Mouse (Mus musculus): ENCODE results near the gene Phc2. TPM values are rescaled to one million over a fixed set of nuclear protein-coding genes. Genes with fewer than 3 reads are reported as not detected.
A peak's percentile ranks its signal among the peaks of the same experiment; 100 is the strongest.

The Phc2 gene
- polyA plus RNA-seq, 1 experiment from 2014 or later: 4.2 TPM

GRCm38 (mm10) chr4:128712941-128713340 lies 58.4 kb downstream of the Phc2 start:
- Histone ChIP-seq H3K27me3 (ENCODE audit: control insufficient read depth, insufficient read depth, low read depth, low read length) (peaks cover 4% of the 10 kb centered on the region; the same call in 1 of the 2 replicates), H3K27ac (ENCODE audit: low read length) (no peak overlapping the region), H3K36me3 (ENCODE audit: control insufficient read depth, insufficient read depth) (no peaks in the 10 kb centered on the region), H3K9me3 (replicated peaks; ENCODE audit: control insufficient read depth, low read length) (no peaks in the 10 kb centered on the region), H3K4me3 (ENCODE audit: low read depth, low read length) (no peak overlapping the region), H3K4me1 (ENCODE audit: control insufficient read depth, low read depth, low read length) (peaks cover 27% of the 10 kb centered on the region), H3K9ac (ENCODE audit: low read depth, low read length) (no peak overlapping the region), H3K4me2 (ENCODE audit: low read depth, low read length) (no peak overlapping the region)
- 78% methylated on average over 6 of the region's 6 CpGs for WGBS (ENCODE audit: insufficient replicate concordance)
- ATAC-seq (ENCODE audit: low read depth): no peak

GRCm38 (mm10) chr4:128715241-128716204 lies 61.0 kb downstream of the Phc2 start:
- no peak overlapping the region for H3K27ac ChIP-seq (ENCODE audit: low read length)
- no peak overlapping the region for H3K9ac ChIP-seq (ENCODE audit: low read depth, low read length)
- WGBS (ENCODE audit: insufficient replicate concordance): 47% methylated on average over 14 of the region's 14 CpGs
- no peak overlapping the region for H3K4me3 ChIP-seq (ENCODE audit: low read depth, low read length)
- H3K27me3 ChIP-seq (ENCODE audit: control insufficient read depth, insufficient read depth, low read depth, low read length): peaks cover 2% of the 10 kb centered on the region; the same call in 1 of the 2 replicates
- no peaks in the 10 kb centered on the region for H3K36me3 ChIP-seq (ENCODE audit: control insufficient read depth, insufficient read depth)
- no peak for ATAC-seq (ENCODE audit: low read depth)
- H3K4me2 ChIP-seq (ENCODE audit: low read depth, low read length): no peak overlapping the region
- peaks cover 25% of the 10 kb centered on the region for H3K4me1 ChIP-seq (ENCODE audit: control insufficient read depth, low read depth, low read length)
- no peaks in the 10 kb centered on the region for H3K9me3 ChIP-seq (replicated peaks; ENCODE audit: control insufficient read depth, low read length)

- peaks cover 28% of the 10 kb centered on the region for H3K4me1 ChIP-seq (ENCODE audit: control insufficient read depth, low read depth, low read length)
- no peaks in the 10 kb centered on the region for H3K36me3 ChIP-seq (ENCODE audit: control insufficient read depth, insufficient read depth)
- no peak overlapping the region for H3K4me2 ChIP-seq (ENCODE audit: low read depth, low read length)
- 36% methylated on average over 4 of the region's 4 CpGs for WGBS (ENCODE audit: insufficient replicate concordance)
- no peak overlapping the region for H3K4me3 ChIP-seq (ENCODE audit: low read depth, low read length)
- no peak for ATAC-seq (ENCODE audit: low read depth)
- H3K27ac ChIP-seq (ENCODE audit: low read length): no peak overlapping the region
- H3K9me3 ChIP-seq (replicated peaks; ENCODE audit: control insufficient read depth, low read length): no peaks in the 10 kb centered on the region
- no peaks in the 10 kb centered on the region for H3K27me3 ChIP-seq (ENCODE audit: control insufficient read depth, insufficient read depth, low read depth, low read length)
- no peak overlapping the region for H3K9ac ChIP-seq (ENCODE audit: low read depth, low read length)
Observed at GRCm38 (mm10) chr4:128716279-128716678, 61.8 kb downstream of the Phc2 start.

- Histone ChIP-seq H3K4me3 (ENCODE audit: low read depth, low read length) (no peak overlapping the region), H3K4me1 (ENCODE audit: control insufficient read depth, low read depth, low read length) (peaks cover 25% of the 10 kb centered on the region), H3K9me3 (replicated peaks; ENCODE audit: control insufficient read depth, low read length) (no peaks in the 10 kb centered on the region), H3K27ac (ENCODE audit: low read length) (no peak overlapping the region), H3K27me3 (ENCODE audit: control insufficient read depth, insufficient read depth, low read depth, low read length) (no peaks in the 10 kb centered on the region), H3K4me2 (ENCODE audit: low read depth, low read length) (no peak overlapping the region), H3K36me3 (ENCODE audit: control insufficient read depth, insufficient read depth) (no peaks in the 10 kb centered on the region), H3K9ac (ENCODE audit: low read depth, low read length) (no peak overlapping the region)
- 63% methylated on average over 9 of the region's 9 CpGs for WGBS (ENCODE audit: insufficient replicate concordance)
- ATAC-seq (ENCODE audit: low read depth): no peak
Observed at GRCm38 (mm10) chr4:128716731-128717130, 62.2 kb downstream of the Phc2 start.

GRCm38 (mm10) chr4:128720110-128720509 lies 65.6 kb downstream of the Phc2 start:
- H3K9me3 ChIP-seq (replicated peaks; ENCODE audit: control insufficient read depth, low read length): no peaks in the 10 kb centered on the region
- H3K27ac ChIP-seq (ENCODE audit: low read length): no peak overlapping the region
- WGBS (ENCODE audit: insufficient replicate concordance): 7% methylated on average over 5 of the region's 5 CpGs
- no peaks in the 10 kb centered on the region for H3K36me3 ChIP-seq (ENCODE audit: control insufficient read depth, insufficient read depth)
- H3K4me1 ChIP-seq (ENCODE audit: control insufficient read depth, low read depth, low read length): peaks cover 21% of the 10 kb centered on the region
- no peak overlapping the region for H3K4me2 ChIP-seq (ENCODE audit: low read depth, low read length)
- H3K9ac ChIP-seq (ENCODE audit: low read depth, low read length): no peak overlapping the region
- no peaks in the 10 kb centered on the region for H3K27me3 ChIP-seq (ENCODE audit: control insufficient read depth, insufficient read depth, low read depth, low read length)
- peak; percentile 65 for ATAC-seq (ENCODE audit: low read depth)
- H3K4me3 ChIP-seq (ENCODE audit: low read depth, low read length): no peak overlapping the region

- no peaks in the 10 kb centered on the region for H3K36me3 ChIP-seq (ENCODE audit: control insufficient read depth, insufficient read depth)
- no peak overlapping the region for H3K4me3 ChIP-seq (ENCODE audit: low read depth, low read length)
- no peaks in the 10 kb centered on the region for H3K27me3 ChIP-seq (ENCODE audit: control insufficient read depth, insufficient read depth, low read depth, low read length)
- WGBS (ENCODE audit: insufficient replicate concordance): 74% methylated on average over 9 of the region's 9 CpGs
- no peak for ATAC-seq (ENCODE audit: low read depth)
- H3K4me1 ChIP-seq (ENCODE audit: control insufficient read depth, low read depth, low read length): peaks cover 12% of the 10 kb centered on the region
- no peak overlapping the region for H3K27ac ChIP-seq (ENCODE audit: low read length)
- no peak overlapping the region for H3K4me2 ChIP-seq (ENCODE audit: low read depth, low read length)
- H3K9ac ChIP-seq (ENCODE audit: low read depth, low read length): no peak overlapping the region
- H3K9me3 ChIP-seq (replicated peaks; ENCODE audit: control insufficient read depth, low read length): no peaks in the 10 kb centered on the region
Observed at GRCm38 (mm10) chr4:128721061-128721648, 66.7 kb downstream of the Phc2 start.

GRCm38 (mm10) chr4:128721761-128722160 lies 67.3 kb downstream of the Phc2 start:
- Histone ChIP-seq H3K27me3 (ENCODE audit: control insufficient read depth, insufficient read depth, low read depth, low read length) (no peaks in the 10 kb centered on the region), H3K4me3 (ENCODE audit: low read depth, low read length) (no peak overlapping the region), H3K4me2 (ENCODE audit: low read depth, low read length) (no peak overlapping the region), H3K9me3 (replicated peaks; ENCODE audit: control insufficient read depth, low read length) (no peaks in the 10 kb centered on the region), H3K36me3 (ENCODE audit: control insufficient read depth, insufficient read depth) (no peaks in the 10 kb centered on the region), H3K9ac (ENCODE audit: low read depth, low read length) (no peak overlapping the region), H3K27ac (ENCODE audit: low read length) (no peak overlapping the region), H3K4me1 (ENCODE audit: control insufficient read depth, low read depth, low read length) (peaks cover 16% of the 10 kb centered on the region)
- ATAC-seq (ENCODE audit: low read depth): no peak
- 67% methylated on average over 4 of the region's 4 CpGs for WGBS (ENCODE audit: insufficient replicate concordance)

GRCm38 (mm10) chr4:128722932-128723331 lies 68.4 kb downstream of the Phc2 start:
- Histone ChIP-seq H3K9me3 (replicated peaks; ENCODE audit: control insufficient read depth, low read length) (no peaks in the 10 kb centered on the region), H3K36me3 (ENCODE audit: control insufficient read depth, insufficient read depth) (no peaks in the 10 kb centered on the region), H3K9ac (ENCODE audit: low read depth, low read length) (no peak overlapping the region), H3K4me3 (ENCODE audit: low read depth, low read length) (no peak overlapping the region), H3K27me3 (ENCODE audit: control insufficient read depth, insufficient read depth, low read depth, low read length) (no peaks in the 10 kb centered on the region), H3K27ac (ENCODE audit: low read length) (no peak overlapping the region), H3K4me1 (ENCODE audit: control insufficient read depth, low read depth, low read length) (peaks cover 21% of the 10 kb centered on the region), H3K4me2 (ENCODE audit: low read depth, low read length) (no peak overlapping the region)
- ATAC-seq (ENCODE audit: low read depth): no peak
- WGBS (ENCODE audit: insufficient replicate concordance): 75% methylated on average over 8 of the region's 8 CpGs

GRCm38 (mm10) chr4:128723431-128723830 lies 68.9 kb downstream of the Phc2 start:
- no peaks in the 10 kb centered on the region for H3K27me3 ChIP-seq (ENCODE audit: control insufficient read depth, insufficient read depth, low read depth, low read length)
- no peak overlapping the region for H3K9ac ChIP-seq (ENCODE audit: low read depth, low read length)
- peaks cover 23% of the 10 kb centered on the region for H3K4me1 ChIP-seq (ENCODE audit: control insufficient read depth, low read depth, low read length)
- no peaks in the 10 kb centered on the region for H3K36me3 ChIP-seq (ENCODE audit: control insufficient read depth, insufficient read depth)
- 69% methylated on average over 13 of the region's 13 CpGs for WGBS (ENCODE audit: insufficient replicate concordance)
- no peak overlapping the region for H3K4me2 ChIP-seq (ENCODE audit: low read depth, low read length)
- H3K4me3 ChIP-seq (ENCODE audit: low read depth, low read length): no peak overlapping the region
- H3K9me3 ChIP-seq (replicated peaks; ENCODE audit: control insufficient read depth, low read length): no peaks in the 10 kb centered on the region
- no peak overlapping the region for H3K27ac ChIP-seq (ENCODE audit: low read length)
- ATAC-seq (ENCODE audit: low read depth): no peak

All from liver, embryonic 16.5 days (tissue).